Mouse (Mus musculus): ENCODE data around the gene Chad.

DNA sequence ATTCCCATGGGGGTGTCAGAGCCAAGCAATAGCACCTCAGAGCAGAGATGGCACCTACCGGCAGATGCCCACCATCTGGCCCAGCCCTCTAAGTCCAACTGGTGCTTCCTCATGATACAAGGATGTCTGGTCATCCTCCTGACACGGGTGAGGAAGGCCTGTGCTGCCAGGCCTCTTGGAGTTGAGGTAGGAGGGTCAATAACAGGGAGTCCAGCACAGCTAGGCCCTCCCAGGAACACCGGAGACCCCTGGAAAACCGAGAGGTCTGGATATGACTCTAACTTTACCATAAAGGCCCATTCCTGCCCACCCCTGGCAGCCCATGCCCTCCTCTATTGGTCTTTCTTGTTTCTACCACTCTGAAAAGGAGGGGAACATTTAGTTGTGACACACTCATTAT is 22.4 kb upstream of the Chad start:
- no peak for TF ChIP-seq MAX (IDR thresholded peaks at IDR 0.05; ENCODE audit: low read depth)
- TF ChIP-seq POLR2A (IDR thresholded peaks at IDR 0.05; ENCODE audit: insufficient read length, low read depth), result no peak
- no peak for TF ChIP-seq USF1 (IDR thresholded peaks at IDR 0.05; ENCODE audit: low read depth)
- no peak for TF ChIP-seq TCF12 (IDR thresholded peaks at IDR 0.05; ENCODE audit: insufficient read depth, poor library complexity, severe bottlenecking)
- no peak for TF ChIP-seq MYOD1 (IDR thresholded peaks at IDR 0.05; ENCODE audit: control insufficient read depth in 1 of 3, insufficient read length in 2 of 3, low read depth in 2 of 3)
- no peak for TF ChIP-seq E2F4 (IDR thresholded peaks at IDR 0.05; ENCODE audit: insufficient read depth)
- no peak for TF ChIP-seq MYOG (IDR thresholded peaks at IDR 0.05; ENCODE audit: control insufficient read depth in 1 of 3, insufficient read depth in 1 of 3, insufficient read length in 2 of 3, low read depth in 2 of 3)
- no peak for TF ChIP-seq POLR2AphosphoS2 (IDR thresholded peaks at IDR 0.05; ENCODE audit: insufficient read length, low read depth)
- TF ChIP-seq TCF3 (IDR thresholded peaks at IDR 0.05; ENCODE audit: insufficient read length, low read depth), result no peak
- no peak for TF ChIP-seq SRF (IDR thresholded peaks at IDR 0.05; ENCODE audit: control insufficient read depth, insufficient read length, low read depth)

All from myocyte (in vitro differentiated cells).